Mouse (Mus musculus): ENCODE measurements around the gene Slc8a1. TPM values are rescaled to one million over a fixed set of nuclear protein-coding genes. Genes with fewer than 3 reads are reported as not detected.

Gene Slc8a1
- total and polyA plus RNA-seq, 3 experiments, result not detected

GRCm38 (mm10) chr17:81743034-81743433, 4.9 kb upstream of the Slc8a1 start:
- Histone ChIP-seq H3K4me2 (ENCODE audit: insufficient read depth, low read depth, poor library complexity, severe bottlenecking) (no peak overlapping the region), H3K9me3 (replicated peaks; ENCODE audit: low read length) (peaks cover 32% of the 10 kb centered on the region), H3K36me3 (replicated peaks in 1 of 2; ENCODE audit: control insufficient read depth in 1 of 2, insufficient read depth in 1 of 2, low read length in 1 of 2) (no peaks in the 10 kb centered on the region), H3K4me3 (replicated peaks in 1 of 3; ENCODE audit: low read depth in 2 of 3, low read length in 2 of 3, poor library complexity in 1 of 3) (no peak overlapping the region), H3K4me1 (ENCODE audit: control insufficient read depth in 1 of 2, insufficient read depth in 2 of 2) (no peaks in the 10 kb centered on the region), H3K27me3 (replicated peaks) (no peaks in the 10 kb centered on the region), H3K27ac (ENCODE audit: insufficient read depth, low read depth) (no peak overlapping the region), H3K9ac (ENCODE audit: insufficient read depth, low read depth) (no peak overlapping the region), H3K79me2 (replicated peaks; ENCODE audit: control insufficient read depth, extremely low read depth, insufficient read depth, poor library complexity, severe bottlenecking) (no peaks in the 10 kb centered on the region)
- dilution Hi-C loops (cut with MboI; ENCODE audit: extremely low pct_ligation_motif_present, extremely low pct_unique_long_range_greater_than_20kb, low sequenced_read_pairs), result no loop called here
- no peak for DNase-seq (ENCODE audit: extremely low read depth)
- TF ChIP-seq ETS1 (conservative IDR thresholded peaks at IDR 0.05; ENCODE audit: low read depth, low read length) (no peak), IRF4 (IDR thresholded peaks at IDR 0.05; ENCODE audit: low read depth, low read length) (no peak), HCFC1 (IDR thresholded peaks at IDR 0.05; ENCODE audit: low read depth, low read length) (no peak), RAD21 (IDR thresholded peaks at IDR 0.05; ENCODE audit: low read depth, low read length) (no peak), BHLHE40 (IDR thresholded peaks at IDR 0.05; ENCODE audit: low read depth, low read length) (no peak), SIN3A (IDR thresholded peaks at IDR 0.05; ENCODE audit: low read length) (no peak), ELF1 (IDR thresholded peaks at IDR 0.05; ENCODE audit: low read depth, low read length) (no peak), MAFK (IDR thresholded peaks at IDR 0.05; ENCODE audit: insufficient replicate concordance, low read length) (no peak), JUN (IDR thresholded peaks at IDR 0.05; ENCODE audit: insufficient read depth, low read depth, low read length) (no peak), MAZ (IDR thresholded peaks at IDR 0.05; ENCODE audit: low read depth, low read length) (no peak), ZKSCAN1 (IDR thresholded peaks at IDR 0.05; ENCODE audit: borderline replicate concordance, low read depth, low read length) (no peak)
- in situ Hi-C loops (cut with MboI; ENCODE audit: low pct_ligation_motif_present, low pct_unique_long_range_greater_than_20kb, low sequenced_read_pairs), result no loop called here

- Histone ChIP-seq H3K4me2 (ENCODE audit: insufficient read depth, low read depth, poor library complexity, severe bottlenecking) (no peak overlapping the region), H3K79me2 (replicated peaks; ENCODE audit: control insufficient read depth, extremely low read depth, insufficient read depth, poor library complexity, severe bottlenecking) (no peaks in the 10 kb centered on the region), H3K9me3 (replicated peaks; ENCODE audit: low read length) (peaks cover 42% of the 10 kb centered on the region), H3K4me1 (ENCODE audit: control insufficient read depth in 1 of 2, insufficient read depth in 2 of 2) (no peaks in the 10 kb centered on the region), H3K9ac (ENCODE audit: insufficient read depth, low read depth) (no peak overlapping the region), H3K4me3 (replicated peaks in 1 of 3; ENCODE audit: low read depth in 2 of 3, low read length in 2 of 3, poor library complexity in 1 of 3) (no peak overlapping the region), H3K27me3 (replicated peaks) (no peaks in the 10 kb centered on the region), H3K27ac (ENCODE audit: insufficient read depth, low read depth) (no peak overlapping the region), H3K36me3 (replicated peaks in 1 of 2; ENCODE audit: control insufficient read depth in 1 of 2, insufficient read depth in 1 of 2, low read length in 1 of 2) (no peaks in the 10 kb centered on the region)
- dilution Hi-C loops (cut with MboI; ENCODE audit: extremely low pct_ligation_motif_present, extremely low pct_unique_long_range_greater_than_20kb, low sequenced_read_pairs), result no loop called here
- in situ Hi-C loops (cut with MboI; ENCODE audit: low pct_ligation_motif_present, low pct_unique_long_range_greater_than_20kb, low sequenced_read_pairs), result no loop called here
- no peak for TF ChIP-seq E2F4 (IDR thresholded peaks at IDR 0.05; ENCODE audit: insufficient replicate concordance, low read depth, low read length)
- no peak for TF ChIP-seq ZMIZ1 (IDR thresholded peaks at IDR 0.05; ENCODE audit: low read depth, low read length)
- TF ChIP-seq TCF12 (IDR thresholded peaks at IDR 0.05; ENCODE audit: low read depth, low read length), result no peak
- TF ChIP-seq MEF2A (IDR thresholded peaks at IDR 0.05; ENCODE audit: borderline replicate concordance, low read depth, low read length), result no peak
- no peak for TF ChIP-seq ZKSCAN1 (IDR thresholded peaks at IDR 0.05; ENCODE audit: borderline replicate concordance, low read depth, low read length)
- no peak for TF ChIP-seq POLR2AphosphoS2 (IDR thresholded peaks at IDR 0.05; ENCODE audit: low read depth, low read length)
- no peak for TF ChIP-seq HCFC1 (IDR thresholded peaks at IDR 0.05; ENCODE audit: low read depth, low read length)
- no peak for TF ChIP-seq USF2 (conservative IDR thresholded peaks at IDR 0.05; ENCODE audit: low read depth, low read length)
- TF ChIP-seq MAX (IDR thresholded peaks at IDR 0.05; ENCODE audit: low read length), result no peak
- TF ChIP-seq GABPA (IDR thresholded peaks at IDR 0.05; ENCODE audit: insufficient replicate concordance, low read depth, low read length), result no peak
- no peak for TF ChIP-seq TBP (conservative IDR thresholded peaks at IDR 0.05; ENCODE audit: low read depth, low read length)
- no peak for TF ChIP-seq SMC3 (IDR thresholded peaks at IDR 0.05; ENCODE audit: low read depth, low read length)
- no peak for TF ChIP-seq RCOR1 (conservative IDR thresholded peaks at IDR 0.05; ENCODE audit: low read depth, low read length)
- TF ChIP-seq MXI1 (IDR thresholded peaks at IDR 0.05; ENCODE audit: low read depth, low read length), result no peak
- TF ChIP-seq CTCF (conservative IDR thresholded peaks at IDR 0.05 in 1 of 2, IDR thresholded peaks at IDR 0.05 in 1 of 2; ENCODE audit: low read depth in 2 of 2, low read length in 2 of 2), result no peak
- TF ChIP-seq ELF1 (IDR thresholded peaks at IDR 0.05; ENCODE audit: low read depth, low read length), result no peak
- no peak for TF ChIP-seq KAT2A (IDR thresholded peaks at IDR 0.05; ENCODE audit: insufficient replicate concordance, low read length)
- no peak for TF ChIP-seq EP300 (IDR thresholded peaks at IDR 0.05; ENCODE audit: low read length)
- TF ChIP-seq BHLHE40 (IDR thresholded peaks at IDR 0.05; ENCODE audit: low read depth, low read length), result no peak
- DNase-seq (ENCODE audit: extremely low read depth), result no peak
These were observed 2.4 kb upstream of the Slc8a1 start for GRCm38 (mm10) chr17:81740576-81740975.
